Mouse (Mus musculus): ENCODE data around the gene Tifab.

DNA sequence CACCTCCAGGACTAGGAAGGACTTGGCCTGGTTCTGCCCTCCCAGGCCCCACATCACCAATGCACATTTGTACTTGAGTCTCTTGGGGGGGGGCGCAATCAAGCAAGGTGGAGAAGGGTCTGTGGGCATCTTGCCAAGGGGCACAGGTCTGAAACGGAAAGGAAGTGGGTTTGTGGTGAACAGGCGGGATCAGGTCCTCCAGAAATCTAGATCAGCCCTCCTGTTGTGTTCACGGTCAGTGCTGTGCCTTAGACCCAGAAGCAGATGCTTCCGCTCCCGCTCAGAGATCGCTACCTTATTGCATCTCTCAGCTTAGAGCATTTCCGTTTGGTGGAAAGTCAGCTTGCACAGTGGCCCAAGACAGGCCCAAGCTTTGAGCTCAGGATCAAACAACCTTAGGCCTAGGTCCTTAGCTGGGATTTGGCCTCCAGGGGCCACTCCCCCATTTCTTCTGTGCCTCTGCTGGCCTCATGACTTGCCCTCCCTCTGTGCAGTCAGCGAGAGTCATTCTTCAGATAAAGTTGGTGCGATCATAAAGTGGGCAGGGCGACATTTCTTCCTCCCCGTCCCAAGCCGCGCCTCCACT, 19.6 kb downstream of the Tifab start:
- no peak for TF ChIP-seq CTCF (IDR thresholded peaks at IDR 0.05; ENCODE audit: borderline replicate concordance, extremely low read depth, insufficient read depth, insufficient read length)
- TF ChIP-seq POLR2A (IDR thresholded peaks at IDR 0.05; ENCODE audit: borderline replicate concordance, extremely low read depth, insufficient read depth, insufficient read length, poor library complexity, severe bottlenecking) = no peak

Data from brain, embryonic 14.5 days (tissue).